Mouse (Mus musculus): ENCODE measurements at regions not wholly inside any gene's neighbourhood (a gene's known extent, or its start where the extent isn't known, plus 50 kb on each side); places are given as distances from the start of the nearest gene placed in this dataset.

- DNase-seq = no peak
Measured at GRCm38 (mm10) chr3:103408724-103409123, 129.6 kb downstream of the Trim33 start.

- peak; percentile 9 for DNase-seq
Measured at GRCm38 (mm10) chr3:103412247-103412646, 133.2 kb downstream of the Trim33 start.

GRCm38 (mm10) chr3:103415051-103415695 is 136.1 kb downstream of the Trim33 start:
- DNase-seq = peak; percentile 84

- DNase-seq = peak; percentile 78
Measured at GRCm38 (mm10) chr3:103416296-103416695, 137.2 kb downstream of the Trim33 start.

- peak; percentile 88 for DNase-seq
Measured at GRCm38 (mm10) chr3:103417781-103418180, 138.7 kb downstream of the Trim33 start.

- DNase-seq = peak; percentile 96
Measured at GRCm38 (mm10) chr3:103419761-103420620, 140.9 kb downstream of the Trim33 start.

GRCm38 (mm10) chr3:103420621-103421274 is 141.7 kb downstream of the Trim33 start:
- peak; percentile 92 for DNase-seq

GRCm38 (mm10) chr3:103421275-103421621 is 142.2 kb downstream of the Trim33 start:
- peak; percentile 90 for DNase-seq

GRCm38 (mm10) chr3:103422806-103423205 is 143.7 kb downstream of the Trim33 start:
- DNase-seq = peak; percentile 91

GRCm38 (mm10) chr3:103423290-103423689 is 144.2 kb downstream of the Trim33 start:
- peak; percentile 41 for DNase-seq

GRCm38 (mm10) chr3:103425812-103426430 is 146.8 kb downstream of the Trim33 start:
- peak; percentile 93 for DNase-seq

- DNase-seq = peak; percentile 87
Measured at GRCm38 (mm10) chr3:103429227-103429788, 145.7 kb upstream of the Syt6 start.

GRCm38 (mm10) chr3:103430131-103430530 is 144.9 kb upstream of the Syt6 start:
- DNase-seq = peak; percentile 43

- DNase-seq = peak; percentile 77
Measured at GRCm38 (mm10) chr3:103432254-103432653, 142.8 kb upstream of the Syt6 start.

GRCm38 (mm10) chr3:103436902-103437603 is 138.0 kb upstream of the Syt6 start:
- DNase-seq = peak; percentile 74

GRCm38 (mm10) chr3:103438791-103439354 is 136.2 kb upstream of the Syt6 start:
- peak; percentile 92 for DNase-seq

- peak; percentile 21 for DNase-seq
Measured at GRCm38 (mm10) chr3:103443247-103443646, 131.8 kb upstream of the Syt6 start.

GRCm38 (mm10) chr3:103445852-103446251 is 129.2 kb upstream of the Syt6 start:
- DNase-seq = no peak

- DNase-seq = peak; percentile 74
Measured at GRCm38 (mm10) chr3:103449851-103450250, 125.2 kb upstream of the Syt6 start.

- peak; percentile 94 for DNase-seq
Measured at GRCm38 (mm10) chr3:103451971-103452370, 123.1 kb upstream of the Syt6 start.

- peak; percentile 70 for DNase-seq
Measured at GRCm38 (mm10) chr3:103463760-103464159, 111.3 kb upstream of the Syt6 start.

GRCm38 (mm10) chr3:103464181-103464580 is 110.8 kb upstream of the Syt6 start:
- DNase-seq = no peak
